Mouse (Mus musculus): Measurements from ENCODE around the gene Cacul1. TPM values are rescaled to one million over a fixed set of nuclear protein-coding genes. Genes with fewer than 3 reads are reported as not detected.
"Not testable (repeated sequence)": the region's sequence is repeated elsewhere in the genome, so short reads cannot be mapped to it uniquely, and the experiment has no call there.

Cacul1 gene
- 36.0 and 42.8 TPM in 2 replicates for total RNA-seq (2021)
- long read RNA-seq, experiment 1, full-length matches to known transcripts = 7 of 19 reads
- long read RNA-seq, experiment 1, partial matches to known transcripts = 0 of 19 reads
- long read RNA-seq, experiment 1, other reads (novel, unspliced or antisense) = 12 of 19 reads
- long read RNA-seq, experiment 2, full-length matches to known transcripts = 5 of 16 reads
- long read RNA-seq, experiment 2, partial matches to known transcripts = 1 of 16 reads
- long read RNA-seq, experiment 2, other reads (novel, unspliced or antisense) = 10 of 16 reads

DNA sequence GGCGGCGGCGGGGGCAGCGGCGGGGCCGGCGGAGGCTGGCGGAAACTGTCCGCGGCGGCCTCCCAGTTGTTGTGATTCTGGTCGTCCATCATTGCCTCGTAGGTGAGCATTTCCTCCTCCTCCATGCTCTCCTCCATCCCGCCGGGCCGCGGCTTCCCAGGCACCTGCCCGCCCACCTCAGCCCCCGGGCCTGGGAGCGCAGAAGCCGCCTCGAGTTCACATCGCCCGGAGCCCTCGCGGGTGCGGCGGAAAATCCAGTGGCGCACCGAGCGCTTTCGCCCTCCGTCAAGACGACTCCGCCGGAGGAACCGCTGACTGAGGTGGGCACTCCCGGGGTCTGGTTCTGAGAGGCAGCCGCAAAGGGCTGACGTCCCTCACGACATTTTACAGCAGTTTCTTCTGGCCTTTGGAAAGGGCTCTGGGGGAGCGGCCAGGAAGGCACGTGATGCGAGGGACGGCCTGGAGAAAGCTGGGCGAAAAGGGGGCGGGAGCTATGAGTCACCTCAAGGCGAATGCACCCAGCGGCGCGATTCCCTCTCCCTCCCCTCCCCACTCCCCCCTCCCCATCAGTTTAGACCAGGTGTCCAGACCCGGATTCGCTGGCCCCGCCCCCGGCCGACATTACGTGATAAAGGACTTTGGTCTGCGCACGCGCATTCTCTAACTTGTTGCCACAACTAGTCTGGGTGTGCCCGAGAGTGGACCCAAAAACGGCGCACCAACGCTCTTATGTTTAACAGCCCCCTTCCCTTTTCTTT, at the start of gene Cacul1:
Gene Cacul1 (minus strand): TSS at position 444 of the 758 bp plus-strand sequence.
- DNase-seq = peak; percentile 99

DNA sequence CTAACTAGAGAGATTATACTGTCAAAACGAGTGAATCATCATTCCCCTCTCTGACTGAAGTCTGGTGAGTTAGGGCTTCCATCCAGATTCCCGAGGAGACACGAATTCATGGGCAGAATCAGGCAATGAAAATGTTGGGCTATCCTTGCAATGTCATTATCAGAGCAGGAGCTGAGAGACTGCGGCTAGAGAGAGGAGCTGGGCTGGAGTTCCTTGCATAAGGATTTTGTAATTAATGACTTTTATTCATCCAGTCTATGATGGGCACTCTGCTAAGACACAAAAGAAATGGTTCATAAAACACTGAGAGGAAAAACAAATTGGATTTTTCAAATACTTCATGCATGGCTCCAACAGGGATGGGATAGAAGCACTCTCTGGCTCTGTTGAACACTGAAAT, 38.6 kb upstream of the Cacul1 start:
- no peak for DNase-seq

DNA sequence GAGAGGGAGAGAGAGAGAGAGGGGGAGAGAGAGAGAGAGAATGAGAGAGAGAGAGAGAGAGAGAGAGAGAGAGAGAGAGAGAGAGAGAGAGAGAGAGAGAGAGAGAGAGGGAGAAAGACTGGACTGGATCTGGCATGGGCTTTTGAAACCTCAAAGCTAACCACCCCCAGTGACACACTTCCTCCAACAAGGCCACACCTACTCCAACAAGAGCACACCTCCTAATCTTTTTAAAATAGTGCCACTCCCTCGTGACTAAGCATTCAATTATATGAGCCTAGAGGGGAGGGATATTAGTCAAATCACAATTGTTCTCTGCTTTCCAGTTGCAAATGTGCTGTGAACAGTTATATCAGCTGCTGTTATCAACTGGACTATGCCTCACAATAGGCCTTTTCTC, 36.2 kb upstream of the Cacul1 start:
- DNase-seq = no peak

DNA sequence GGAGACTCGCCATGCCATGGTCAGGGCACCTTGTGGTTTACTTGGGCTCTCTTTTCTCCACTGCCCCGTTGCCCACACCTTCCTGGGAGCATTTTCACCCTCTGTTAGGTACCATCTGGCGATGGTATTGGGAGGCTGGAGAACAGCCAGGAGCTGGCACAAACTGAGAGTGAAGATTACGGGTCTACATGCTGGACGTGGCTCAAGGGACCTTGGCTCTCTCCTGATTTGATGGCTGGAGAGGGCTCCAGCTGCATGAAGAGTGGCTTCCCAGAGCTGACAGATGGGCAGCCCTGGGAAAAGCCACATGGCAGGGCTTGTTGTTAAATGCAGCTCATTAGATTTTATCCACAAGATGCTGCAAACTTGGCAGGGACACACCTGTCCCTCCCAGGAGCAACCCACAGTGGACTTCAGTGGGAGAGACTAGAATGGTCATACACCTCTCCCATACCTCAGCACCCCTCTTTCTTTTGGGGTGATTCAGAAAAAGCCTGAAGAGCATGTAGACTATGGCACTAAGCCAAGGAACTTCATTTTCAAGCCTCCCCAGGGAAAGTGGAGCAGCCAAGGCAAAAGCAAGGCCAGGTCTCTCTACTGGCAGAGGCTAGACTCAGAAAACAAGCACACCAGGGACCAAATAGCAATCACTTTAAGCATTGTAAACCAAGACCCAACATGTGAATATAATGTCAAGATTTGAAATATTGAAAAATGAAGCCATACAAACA, 34.8 kb upstream of the Cacul1 start:
- DNase-seq = peak; percentile 34

DNA sequence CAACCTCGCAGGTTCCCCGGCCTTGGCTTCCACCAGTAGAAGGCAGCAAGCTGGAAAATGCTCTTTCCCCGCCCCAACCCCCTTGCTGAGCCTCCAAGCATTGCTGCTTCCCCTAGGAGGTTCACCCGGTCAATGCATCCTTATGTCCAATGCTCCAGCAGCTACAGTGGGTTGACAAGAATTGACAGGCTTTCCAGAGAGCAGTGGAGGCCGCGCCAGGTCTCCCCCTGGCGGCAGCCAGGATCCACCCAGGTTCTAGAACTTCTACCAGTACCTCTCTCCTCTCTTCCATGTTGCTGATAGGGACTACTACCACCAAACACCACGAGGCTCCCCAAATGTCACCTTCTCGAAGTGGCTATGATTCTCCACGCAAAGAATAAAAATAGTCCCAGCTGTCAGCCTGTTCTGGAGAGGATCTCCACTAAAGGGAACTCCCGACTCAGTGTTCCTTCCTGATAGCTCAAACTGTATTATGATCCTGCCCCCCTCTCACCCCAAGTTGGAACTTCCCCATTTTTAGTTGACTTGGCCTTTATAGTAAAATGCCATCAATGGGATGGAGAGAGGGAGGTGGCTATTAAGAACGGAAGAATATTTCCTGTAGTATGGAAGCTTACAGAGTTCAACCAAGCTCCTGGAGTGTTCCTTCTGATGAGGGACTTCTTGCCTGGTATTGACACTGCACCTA, 30.8 kb upstream of the Cacul1 start:
- peak; percentile 14 for DNase-seq

DNA sequence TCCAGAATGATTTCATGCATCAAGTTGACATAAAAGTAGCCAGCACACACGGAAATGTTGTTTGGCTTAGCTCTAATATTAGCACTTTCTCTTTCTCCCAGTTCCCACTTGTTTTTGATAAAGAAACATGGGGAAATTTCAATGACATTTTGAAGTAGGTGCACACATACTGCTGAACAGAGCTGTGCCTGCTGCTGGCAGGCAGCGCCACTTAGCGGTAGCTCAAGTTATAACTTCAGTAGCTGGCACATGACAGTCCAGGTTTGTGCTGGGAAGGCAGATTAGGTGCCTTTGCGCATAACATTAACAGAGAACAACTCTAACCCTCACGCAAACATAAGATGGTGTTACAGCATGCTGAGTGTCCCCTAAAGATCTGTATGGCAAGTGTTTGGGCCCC, 27.9 kb upstream of the Cacul1 start:
- DNase-seq = peak; percentile 53

DNA sequence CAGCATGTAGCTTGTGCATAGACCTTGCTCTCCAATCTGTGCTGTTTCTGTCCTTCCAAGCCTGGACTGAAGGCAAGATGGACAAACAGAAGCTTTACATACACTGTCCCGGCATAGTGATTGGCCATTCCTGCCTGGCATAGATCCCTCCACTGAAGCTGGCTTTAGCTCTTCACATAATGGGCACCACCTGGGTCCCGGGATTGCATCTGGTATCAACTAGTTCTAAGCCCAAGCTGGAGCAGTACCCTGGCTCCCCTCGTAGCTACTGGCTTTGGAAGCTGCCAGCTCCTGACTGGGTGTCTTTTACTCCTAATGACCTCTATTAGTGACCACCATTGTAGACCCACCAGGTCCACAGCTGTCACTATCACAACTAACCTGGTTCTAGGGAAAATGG, 22.8 kb upstream of the Cacul1 start:
- no peak for DNase-seq

DNA sequence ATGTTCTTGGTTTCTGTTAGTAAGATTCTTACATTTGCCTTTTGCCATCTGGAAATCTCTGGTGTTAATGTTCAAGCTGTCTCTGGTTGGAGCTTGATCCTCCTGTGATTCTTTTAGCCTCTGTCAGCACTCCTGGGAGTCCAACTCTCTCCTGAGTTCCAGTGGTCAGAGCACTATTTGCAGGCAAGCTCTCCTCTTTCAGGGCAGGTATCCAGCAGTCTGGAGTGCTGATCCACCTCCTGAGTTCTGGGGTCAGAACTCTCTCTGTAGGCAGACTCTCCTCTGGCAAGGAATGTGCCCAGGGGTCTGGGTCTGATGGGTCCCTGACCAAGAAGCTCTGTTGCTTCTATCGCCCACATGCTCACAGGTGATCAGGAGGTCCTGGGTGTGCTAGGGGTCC, 21.2 kb upstream of the Cacul1 start:
- DNase-seq = not testable (repeated sequence)

DNA sequence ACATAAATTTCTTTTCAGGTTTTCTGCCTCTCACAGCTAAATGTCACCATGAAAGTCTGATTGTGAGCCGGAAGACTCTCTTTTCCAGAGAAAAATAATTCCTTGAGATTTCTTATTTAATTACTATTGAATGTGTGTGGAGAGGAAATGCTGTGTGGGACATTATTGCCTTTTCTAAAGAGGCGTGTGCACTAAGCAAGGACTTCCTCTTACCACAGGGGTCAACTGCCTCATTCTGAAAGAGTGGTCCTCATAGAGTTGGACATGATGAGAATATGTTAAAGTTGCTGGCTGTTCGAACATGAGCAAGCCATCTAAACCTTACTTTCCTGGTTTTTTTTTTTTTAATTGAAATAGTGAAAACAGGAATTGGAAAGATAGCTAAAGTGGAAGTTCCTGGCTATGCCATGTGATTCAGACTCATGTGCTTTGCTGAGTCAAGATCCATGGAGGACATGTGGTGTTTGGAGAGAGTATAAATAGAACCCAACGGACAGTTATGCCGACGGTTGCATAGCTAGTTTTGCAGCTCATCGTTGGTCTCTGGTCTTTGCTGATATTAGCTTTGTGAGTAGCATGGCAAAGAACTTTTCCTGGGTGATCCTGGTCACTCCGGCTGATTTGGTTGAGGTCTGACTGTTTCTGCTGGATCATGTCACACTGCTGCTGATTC, 17.3 kb upstream of the Cacul1 start:
- DNase-seq = no peak

DNA sequence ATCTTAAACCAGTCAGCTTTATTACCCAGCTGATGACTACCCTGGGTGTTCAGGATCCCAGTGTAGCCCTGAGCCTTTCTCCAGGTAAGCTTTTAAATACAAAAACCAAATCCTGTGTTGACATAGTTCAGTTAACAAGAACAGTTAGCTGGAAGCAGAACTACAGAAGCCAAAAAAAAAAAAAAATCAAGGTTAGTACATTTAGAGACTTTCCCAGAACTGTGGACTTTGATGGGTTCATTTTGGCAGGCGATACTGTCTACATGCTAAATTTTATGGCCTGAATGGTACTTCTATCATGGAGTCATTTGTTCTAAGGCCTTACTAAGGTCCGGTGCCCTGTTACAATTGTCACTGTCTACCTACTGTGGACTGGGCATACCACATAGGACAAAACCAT, 8.8 kb upstream of the Cacul1 start:
- DNase-seq = no peak

DNA sequence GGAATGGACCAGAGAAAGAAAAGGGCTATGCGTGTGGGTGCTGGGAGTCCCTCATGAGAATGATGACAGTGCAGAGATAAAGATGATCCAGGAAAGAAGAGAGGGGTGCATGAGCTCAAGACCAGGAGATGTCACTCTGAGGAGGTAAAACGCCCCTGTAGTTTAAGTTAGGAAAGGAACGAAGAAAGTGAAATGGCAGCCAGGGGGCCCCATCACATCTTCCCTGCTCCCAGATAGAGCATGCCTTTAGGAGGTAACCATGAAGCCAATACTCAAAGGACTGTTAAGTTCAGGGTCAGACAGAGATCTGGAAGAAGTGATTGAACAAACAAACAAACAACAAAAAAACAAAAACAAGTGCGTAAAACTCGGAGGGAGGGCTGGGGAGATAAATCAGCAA, 5.8 kb upstream of the Cacul1 start:
- no peak for DNase-seq

DNA sequence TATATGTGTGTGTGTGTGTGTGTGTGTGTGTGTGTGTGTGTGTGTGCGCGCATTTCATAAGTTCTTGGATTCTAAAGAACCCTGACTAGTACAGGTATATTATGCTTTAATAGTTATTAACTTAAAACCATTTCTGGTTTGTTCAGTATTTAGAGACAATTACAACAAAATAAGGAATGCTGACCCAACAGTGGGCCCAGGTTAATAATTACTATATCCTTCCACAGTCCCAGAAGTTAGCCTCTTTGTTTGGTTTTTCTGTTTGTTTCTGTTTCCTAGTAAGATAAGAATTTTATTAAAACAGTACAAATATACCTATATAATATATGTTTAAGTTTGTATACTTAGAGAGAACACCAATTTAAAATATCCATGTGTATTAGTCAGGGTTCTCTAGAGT, 2.4 kb upstream of the Cacul1 start:
- DNase-seq = no peak

DNA sequence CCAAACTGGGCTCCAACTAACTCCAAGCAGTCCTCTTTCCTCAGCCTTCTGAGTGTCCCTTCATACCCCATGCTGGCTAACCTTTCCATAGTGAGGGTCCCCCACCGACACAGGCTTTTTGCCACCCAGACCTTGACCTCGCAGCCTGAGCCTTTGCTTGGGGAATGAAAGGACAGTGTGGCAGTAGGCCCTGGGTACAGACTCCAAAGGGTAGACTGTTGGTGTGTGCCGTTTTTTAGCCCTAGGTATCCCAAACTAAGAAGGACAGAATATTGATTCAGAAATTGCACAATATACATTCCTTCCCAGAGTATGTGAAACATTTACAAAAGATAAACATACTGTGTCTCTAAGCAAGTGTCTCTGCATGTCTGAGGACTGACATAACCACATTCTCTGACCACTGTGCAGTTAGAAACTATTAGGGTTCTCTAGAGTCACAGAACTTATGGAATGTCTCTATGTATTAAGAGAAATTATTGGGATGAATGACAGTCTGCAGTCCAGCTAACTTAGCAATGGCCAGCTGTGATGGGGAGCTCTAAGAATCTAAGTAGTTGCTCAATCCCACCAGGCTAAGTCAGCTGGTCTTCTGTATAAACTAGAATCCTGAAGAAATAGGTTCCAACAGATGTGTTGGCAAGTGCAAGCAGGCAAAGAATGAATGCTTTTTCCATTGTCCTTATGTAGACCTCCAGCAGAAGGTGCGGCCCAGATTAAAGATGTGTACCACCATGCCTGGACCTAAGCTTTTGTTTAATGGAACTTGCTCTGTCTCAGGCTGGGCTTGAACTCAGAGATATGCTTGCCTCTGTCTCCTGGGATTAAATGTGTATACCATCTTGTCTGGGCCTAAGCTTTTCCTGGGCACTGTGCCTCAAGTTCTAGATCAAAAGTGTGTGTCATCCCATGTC, 809 bp upstream of the Cacul1 start:
- DNase-seq = no peak

DNA sequence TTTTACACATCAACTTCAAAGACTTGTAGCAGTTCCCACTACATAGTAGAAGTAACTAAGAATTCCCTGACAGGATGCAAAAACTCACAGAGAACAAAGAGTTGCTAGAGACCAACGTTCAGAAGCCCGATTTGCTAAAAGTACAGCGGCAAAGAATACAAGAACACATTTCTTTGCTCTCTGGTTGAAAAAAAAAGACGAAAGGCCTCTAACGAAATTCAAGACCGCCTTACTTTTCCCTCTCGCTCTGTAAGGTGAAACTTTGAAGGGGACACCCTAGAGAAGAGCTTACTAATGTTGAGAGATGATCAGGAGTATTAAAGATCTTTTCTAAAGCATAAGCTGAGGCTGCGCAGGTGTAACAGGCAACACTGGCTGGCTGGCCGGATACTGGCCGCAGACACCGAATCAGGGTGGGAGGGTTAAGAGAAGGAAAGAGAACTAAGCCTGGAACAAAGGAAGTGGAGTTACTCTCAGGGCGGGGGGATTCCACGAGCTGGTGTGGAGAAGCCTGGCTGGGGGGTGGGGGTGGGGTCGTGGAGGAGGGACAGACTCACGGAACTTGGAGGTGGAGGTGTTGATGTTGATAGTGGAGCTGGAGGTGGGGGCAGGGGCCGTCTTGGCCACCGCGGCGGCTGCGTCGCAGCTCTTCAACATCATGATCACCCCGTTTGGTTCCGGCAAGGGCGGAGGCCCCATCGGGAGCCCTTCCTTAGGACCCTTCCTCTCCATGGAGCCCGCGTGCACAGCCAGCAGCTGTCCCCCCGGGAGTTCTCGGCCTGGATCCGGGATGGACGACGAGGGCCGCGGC, 849 bp downstream of the Cacul1 start:
- DNase-seq = peak; percentile 65

DNA sequence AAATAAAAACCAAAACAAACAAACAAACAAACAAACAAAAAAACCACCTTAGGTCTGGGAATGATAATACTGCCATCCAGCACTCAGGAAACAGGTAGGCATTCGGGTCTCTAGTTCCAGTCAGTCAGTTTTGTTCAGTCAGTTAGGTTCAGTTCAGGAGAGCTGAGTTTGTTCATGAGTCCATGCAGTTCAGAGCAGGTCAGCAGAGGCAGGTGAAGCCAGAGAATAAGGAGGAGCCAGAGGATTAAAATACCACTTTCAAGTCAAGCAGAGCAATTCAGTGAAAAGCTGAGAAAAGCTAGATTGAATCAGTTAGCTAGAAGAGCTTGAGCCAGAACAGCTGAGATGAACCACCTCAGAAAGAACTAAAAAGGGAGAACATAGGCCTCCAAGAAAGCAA, 4.1 kb downstream of the Cacul1 start:
- no peak for DNase-seq

DNA sequence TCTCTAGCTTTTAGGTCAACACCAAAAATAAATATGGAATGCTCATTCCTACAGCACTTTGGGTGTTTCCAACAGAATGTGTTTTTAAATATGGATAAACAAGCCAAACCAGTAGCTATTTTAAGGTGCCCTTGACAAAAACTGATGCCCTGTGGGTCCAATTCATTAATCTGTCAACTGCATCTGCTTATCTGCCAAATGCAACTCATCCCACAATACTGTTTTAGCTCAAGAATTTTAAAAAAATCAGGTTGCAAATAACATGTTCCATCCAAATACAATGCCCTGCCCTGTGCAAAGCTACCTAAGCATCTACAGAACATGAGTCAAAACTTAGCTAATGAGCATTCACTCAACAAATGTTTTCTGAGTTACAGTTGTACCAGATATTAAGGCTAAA, 20.3 kb downstream of the Cacul1 start:
- DNase-seq = no peak

DNA sequence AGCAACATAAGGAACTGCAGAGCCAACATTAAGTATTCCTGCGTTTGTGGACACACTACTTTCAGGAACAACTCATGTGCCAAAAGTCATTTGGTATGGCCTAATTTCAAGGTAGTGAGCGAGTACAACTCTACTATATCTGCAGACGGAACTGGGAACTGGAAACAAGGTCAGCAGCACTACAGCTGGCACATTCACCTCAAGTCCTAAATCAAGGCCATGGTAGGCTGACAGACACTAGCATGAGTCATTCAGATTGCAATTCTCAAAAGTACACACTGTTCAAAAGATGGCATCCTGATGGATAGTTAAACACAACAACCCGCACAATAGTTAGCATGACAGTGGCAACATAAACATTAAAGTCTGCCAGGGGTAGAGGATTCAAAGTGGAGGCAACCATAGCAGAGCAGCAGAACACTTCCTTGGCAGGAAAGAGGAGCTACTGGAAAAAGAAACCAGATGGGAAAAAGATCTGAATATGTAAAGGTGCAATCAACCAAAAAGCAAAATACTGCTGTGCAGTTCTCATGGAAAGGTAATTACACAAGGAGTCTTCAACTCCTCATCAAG, 25.9 kb downstream of the Cacul1 start:
- DNase-seq = peak; percentile 55

DNA sequence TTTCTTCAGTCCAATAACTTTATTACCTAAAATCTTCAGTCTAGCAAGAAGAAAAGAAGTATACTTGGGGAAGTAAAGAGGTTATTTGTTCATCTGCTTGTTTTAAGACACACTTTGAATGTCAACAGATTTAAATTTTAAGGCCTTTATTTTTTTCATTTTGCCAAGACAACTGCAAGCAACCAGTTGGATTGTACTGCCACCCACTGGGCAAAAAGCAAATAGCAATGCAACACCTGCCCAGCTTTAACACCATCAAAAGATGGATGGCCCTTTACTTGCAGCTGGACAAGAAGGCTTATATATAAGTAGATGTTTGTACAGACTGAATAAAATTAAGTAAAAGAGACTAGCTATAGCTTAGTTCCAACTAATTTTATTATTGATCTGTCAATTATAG, 27.3 kb downstream of the Cacul1 start:
- DNase-seq = peak; percentile 74

DNA sequence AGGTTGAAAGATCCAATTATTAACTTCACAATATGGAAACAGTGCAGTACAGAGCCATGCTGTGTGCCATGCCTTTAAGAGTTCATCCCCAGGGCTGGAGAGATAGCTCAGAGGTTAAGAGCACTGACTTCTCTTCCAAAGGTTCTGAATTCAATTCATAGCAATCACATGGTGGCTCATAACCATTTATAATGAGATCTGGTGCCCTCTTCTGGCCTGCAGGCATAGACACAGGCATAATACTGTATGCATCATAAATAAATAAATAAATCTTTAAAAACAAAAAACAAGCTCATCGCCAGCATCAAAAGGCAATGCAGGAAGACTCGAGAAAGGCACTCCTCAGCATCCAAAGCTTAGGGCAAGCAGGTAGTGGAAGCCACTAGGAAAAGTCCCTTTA, 37.5 kb downstream of the Cacul1 start:
- peak; percentile 10 for DNase-seq

DNA sequence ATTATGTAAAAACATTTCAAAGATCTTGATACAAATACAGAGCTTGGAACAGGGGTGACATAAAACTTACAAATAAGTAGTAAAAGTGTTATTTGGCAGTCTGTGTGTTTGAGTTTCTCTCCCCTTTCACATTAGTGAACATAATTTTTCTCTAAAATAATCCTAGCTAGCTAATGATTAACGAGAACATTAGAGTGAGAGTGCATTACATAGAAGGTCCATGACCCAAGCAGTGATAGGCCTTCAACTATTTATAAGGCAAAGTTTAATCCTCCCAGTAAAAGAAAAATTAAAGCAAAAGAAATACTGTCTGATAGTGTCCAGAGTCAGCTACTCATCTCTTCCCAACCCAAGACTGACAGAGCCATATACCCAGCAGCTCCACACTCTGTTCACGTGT, 48.9 kb downstream of the Cacul1 start:
- no peak for DNase-seq

All from adrenal gland, postnatal 14 days (tissue).